Mouse (Mus musculus) testis, postnatal 14 days (tissue): Measurements from ENCODE around the gene Tmprss2.
A peak's percentile ranks its signal among the peaks of the same experiment; 100 is the strongest.

Source experiments
- DNase-seq: peaks from one replicate; pipeline ENCODE4 v3.0.0; 2021; ENCODE audit warnings: low spot score

The Tmprss2 gene

DNA sequence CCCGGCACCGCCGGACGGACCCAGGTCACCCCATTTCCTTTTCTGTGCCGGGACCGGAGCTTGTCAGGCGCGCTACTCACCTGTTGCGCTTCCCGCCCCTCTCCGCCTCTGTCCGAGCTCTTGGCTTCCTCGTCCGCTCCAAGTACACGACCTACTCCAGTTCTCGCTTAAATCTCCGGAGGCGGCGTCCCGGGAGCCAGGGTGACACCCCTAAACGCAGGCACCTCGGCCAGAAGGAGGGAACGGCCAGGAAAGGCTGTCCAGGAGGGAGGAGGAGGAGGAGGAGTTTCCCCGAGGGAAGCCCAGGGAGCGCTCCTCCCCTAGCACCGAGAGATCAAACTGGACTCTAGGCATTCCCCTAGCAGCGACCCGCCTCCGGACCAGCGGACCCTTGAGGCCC lies at the start of gene Tmprss2:
Gene Tmprss2 (minus strand): TSS at position 257 of the 400 bp plus-strand sequence.
- DNase-seq, result peak; percentile 29

DNA sequence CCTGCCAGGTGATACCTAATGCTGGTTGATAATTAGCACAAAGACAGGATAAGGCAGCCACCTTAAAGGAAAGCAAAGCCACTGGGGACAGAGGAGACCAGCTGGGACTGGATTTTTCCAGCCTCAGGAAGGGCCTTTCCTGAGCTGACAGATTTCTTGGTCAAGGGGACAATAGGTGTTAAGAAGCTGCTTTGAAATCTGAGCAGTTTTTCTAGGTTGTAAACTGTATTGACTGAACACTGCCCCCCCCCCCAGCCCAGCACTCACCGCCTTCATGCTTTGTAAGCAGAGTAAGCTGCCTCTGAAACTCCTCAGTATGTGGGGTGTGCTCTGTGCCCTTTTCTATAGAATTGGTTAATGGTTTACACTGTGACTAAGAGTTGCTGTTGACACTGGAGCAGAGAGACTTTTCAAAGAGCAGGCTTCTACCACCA lies 48.2 kb upstream of the Tmprss2 start:
- DNase-seq, result no peak

DNA sequence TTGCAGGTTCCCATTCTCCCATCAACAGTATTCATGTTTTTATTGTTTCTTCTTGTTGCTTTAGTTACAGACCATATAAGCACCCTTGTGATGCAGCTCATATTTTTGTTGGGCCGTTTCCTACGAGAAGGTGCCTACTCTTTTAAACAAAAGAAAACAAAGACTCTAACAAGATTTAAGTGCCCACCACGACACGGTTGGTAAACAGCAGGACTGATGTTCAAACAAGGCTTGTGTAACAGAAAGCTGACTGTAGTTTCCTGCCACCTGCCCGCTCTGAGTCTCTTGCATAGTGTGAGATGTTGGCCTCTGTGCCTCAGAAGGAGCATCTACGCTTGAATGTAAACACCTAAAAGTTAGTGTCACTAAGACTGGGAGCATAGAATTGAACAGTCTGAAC lies 47.5 kb upstream of the Tmprss2 start:
- no peak for DNase-seq

DNA sequence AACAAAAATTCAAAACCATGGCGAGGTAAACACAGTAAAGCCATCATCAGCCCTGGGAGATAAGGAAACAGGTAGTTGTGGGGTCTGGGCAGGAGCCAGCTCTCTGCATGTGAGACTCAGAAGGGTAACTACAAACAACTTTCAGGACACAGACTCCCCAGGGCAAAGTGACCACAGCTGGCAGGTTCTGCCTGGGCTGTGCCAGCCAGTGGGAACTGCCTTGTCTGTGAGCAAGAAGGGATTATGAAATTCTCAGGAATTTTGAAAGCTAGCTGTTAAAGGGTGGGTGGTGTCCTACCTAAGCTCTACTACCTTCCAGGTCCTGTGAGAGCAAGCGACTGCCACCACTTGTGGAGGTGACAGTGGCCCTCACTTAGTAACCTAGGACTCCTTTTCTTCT lies 44.8 kb upstream of the Tmprss2 start:
- DNase-seq, result no peak

DNA sequence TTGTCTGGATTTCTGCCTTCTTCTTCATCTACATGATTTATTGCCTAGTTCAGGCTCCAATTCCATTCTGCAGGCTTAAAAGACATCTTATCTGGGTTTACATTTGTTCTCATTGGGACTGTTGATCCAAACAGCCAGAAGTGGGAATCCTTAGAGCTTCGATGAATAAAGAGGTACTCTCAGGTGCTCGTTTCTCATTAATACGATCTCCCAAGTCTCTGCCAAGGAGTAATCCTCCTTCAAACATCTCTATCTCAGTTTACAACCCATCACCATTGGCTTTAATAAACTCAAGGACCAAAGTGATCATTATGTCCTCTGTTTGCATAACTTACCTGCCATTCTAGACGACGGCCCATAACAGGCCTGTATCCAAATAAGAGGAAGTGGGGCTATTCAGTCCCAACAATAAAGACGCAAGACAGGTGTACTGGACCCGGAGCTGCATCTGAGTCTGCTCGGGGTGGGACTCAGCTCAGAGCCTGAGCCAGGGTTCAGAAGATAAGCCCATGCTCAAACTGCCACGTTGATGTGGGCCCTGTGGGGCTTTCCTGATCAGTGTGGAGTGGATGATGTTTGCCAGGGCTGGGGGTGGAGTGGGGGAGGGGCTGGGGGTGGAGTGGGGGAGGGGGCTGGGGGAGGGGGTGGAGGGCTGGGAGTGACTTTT lies 38.7 kb upstream of the Tmprss2 start:
- no peak for DNase-seq

DNA sequence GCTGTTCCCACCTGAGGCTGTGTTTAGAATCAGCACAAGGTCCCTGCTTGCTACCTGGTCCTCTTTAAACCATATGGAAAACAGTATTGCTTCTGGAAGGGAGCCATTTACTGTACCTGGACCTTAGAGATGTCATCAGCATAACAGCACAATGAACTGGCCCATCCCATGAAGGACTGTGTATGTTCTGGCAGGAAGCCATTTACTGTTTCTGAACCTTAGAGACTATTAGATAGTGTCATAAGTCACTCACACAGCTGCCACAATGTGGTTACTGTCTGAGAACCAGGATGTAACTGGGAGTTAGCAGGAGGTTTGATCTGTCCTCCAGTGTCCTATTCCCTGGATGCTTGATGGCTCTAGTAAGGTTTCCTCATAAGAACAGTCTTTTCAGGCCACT lies 33.7 kb upstream of the Tmprss2 start:
- no peak for DNase-seq

DNA sequence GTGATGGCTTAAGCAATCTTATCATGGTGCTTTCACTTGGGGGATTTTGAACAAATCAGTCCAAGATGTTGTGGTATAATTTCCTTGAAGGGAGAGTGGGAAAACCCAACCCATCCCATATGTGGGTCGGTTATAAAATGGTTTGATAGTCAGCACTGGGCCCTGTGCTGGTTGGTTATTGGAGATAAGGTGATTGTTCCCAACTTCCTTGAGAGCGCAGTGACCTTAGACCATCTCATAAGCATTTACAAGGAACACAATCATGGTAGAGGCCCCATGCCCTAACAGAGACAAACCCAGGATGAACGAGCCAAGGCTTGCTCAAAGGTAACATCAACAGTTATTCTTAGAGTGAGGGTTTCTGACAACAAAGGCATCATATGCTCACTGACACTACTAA lies 28.6 kb upstream of the Tmprss2 start:
- DNase-seq, result no peak

DNA sequence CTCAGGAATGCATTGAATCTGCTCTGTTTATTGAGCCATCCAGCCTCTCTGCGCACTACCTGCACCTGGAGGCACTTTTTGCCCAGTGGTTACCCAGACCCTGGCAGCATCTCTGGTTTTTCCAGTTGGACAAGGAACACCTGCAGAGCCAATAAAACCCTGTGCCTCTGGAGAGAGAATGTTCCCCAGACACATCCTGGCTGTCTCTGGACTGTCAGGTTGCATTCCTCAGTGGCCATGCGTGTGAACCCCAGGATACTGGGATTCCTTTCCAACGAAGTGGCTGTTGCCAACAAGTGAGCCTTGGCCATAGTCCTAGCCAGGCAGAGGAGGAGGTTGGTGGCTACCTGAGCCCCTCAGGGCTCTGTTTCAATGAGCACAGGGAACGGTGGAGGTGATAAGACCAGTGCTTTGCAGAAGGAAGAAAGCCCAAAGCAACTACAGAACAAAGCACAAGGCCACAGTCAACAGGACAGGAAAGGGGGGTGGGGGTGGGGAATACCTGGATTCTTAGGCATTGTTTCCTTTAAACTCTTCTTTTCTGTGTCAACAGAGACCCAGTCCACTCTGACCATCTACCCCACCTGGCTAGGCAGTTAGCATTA lies 22.0 kb upstream of the Tmprss2 start:
- no peak for DNase-seq

DNA sequence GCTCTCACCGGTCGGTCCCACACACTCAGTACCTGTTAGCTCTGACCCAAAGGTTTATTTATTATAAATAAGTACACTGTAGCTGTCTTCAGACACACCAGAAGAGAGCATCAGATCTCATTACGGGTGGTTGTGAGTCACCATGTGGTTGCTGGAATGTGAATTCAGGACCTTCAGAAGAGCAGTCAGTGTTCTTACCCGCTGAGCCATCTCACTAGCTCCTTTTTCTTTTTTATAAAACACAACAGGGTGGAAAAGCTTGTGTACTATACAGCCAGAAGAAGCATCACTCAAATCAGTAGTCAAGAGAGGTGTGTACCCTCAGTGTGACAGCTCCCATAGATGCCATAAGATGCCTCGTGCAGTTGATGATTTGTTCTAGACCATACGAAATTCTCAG lies 12.2 kb upstream of the Tmprss2 start:
- DNase-seq, result no peak

DNA sequence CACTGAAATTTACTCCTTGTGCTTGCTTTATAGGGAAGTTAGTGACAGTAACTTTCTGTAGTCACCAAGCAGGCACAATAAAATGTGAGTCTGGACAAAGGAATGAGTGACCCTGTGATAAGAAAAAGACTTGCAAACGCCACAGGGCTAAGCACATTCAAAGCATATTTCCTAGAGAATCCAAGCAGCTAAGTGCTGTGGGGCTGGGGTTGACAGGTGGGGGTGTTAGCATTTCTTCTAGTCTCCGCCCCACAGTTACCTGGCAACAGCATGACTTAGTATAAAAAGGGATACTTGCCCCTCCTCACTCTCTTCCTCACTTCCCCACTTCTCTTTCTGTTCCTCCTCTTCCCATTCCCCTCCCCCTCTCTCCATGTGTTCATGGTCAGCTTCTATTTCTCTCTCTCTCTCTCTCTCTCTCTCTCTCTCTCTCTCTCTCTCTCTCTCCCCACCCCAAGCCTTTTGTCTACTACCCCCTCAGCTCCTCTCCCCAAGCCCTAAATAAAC lies 11.4 kb upstream of the Tmprss2 start:
- DNase-seq, result no peak

DNA sequence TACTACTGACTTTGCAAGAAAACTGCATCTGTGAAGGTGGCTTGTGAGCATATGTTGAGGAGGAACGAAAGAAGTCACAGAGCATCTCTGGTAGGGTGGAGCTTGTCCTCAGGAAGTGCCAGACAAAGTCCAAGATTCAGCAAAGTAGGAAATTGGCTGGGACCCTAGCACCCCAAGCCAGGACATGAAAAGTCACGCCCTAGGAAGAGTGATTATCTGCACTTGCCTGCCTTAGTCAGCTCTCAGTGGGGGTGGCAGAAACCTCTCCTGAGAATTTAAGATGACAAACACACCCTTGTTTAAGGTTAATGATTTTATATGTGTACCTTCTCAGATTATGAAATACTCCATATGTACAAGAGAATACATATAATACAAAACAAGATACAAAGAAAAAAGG lies 7.3 kb upstream of the Tmprss2 start:
- no peak for DNase-seq

DNA sequence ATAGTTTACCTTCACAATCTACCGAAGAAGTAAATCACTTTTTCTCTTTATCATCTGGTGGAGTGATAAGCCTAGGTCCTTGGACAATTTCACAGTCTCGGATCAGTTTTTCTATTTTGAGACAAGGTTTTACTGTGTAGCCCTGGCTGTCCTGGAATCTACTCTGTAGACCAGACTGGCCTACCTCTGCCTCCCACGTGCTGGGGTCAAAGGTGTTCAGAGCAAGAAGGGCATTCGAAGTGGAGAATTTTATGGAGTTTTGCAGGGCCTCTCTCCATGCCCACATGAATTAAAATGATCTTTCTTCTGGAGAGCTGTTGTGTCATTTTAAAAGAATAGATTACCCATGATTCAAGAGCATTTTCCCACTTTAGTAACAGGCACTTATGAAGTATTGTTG lies 1.0 kb upstream of the Tmprss2 start:
- DNase-seq, result no peak

DNA sequence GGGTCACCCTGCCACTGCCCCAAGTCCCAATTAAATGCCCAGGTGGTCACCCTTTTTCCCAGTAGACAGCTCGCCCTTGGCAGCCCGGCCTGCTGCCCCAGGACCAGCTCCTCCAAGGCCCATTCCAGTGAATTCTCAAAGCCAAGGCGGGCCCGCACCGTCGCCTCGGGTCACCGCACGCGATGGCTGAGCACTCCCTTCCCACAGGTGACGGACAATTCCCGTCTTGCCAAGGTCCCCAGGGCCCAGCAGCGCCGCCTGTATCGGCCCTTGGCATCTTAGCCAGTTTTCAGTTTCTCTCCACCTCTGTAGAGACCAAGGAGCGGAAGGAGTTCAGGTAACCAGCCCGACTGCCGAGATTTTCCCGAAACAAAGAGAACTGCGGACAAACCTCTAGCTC lies 749 bp downstream of the Tmprss2 start:
- DNase-seq, result no peak

DNA sequence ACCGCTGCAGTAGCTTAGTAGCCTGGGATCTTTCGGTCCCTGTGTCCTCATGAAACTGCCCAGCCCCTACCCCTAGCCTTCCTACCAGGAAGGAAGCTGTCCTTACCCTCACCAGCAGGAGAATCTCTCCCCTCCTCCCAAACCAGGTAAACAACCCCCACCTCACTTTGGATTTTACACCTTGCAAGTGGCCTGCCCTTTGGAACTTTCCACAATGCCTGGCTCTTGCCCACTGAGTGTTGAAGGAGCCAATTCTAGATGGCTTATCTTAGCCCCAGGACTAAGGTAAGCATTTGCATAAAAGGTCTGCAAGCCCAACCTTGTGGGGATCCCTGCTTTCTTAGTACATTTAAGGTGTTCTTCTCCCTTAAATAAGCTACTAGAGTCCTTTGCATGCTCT lies 1.3 kb downstream of the Tmprss2 start:
- no peak for DNase-seq

DNA sequence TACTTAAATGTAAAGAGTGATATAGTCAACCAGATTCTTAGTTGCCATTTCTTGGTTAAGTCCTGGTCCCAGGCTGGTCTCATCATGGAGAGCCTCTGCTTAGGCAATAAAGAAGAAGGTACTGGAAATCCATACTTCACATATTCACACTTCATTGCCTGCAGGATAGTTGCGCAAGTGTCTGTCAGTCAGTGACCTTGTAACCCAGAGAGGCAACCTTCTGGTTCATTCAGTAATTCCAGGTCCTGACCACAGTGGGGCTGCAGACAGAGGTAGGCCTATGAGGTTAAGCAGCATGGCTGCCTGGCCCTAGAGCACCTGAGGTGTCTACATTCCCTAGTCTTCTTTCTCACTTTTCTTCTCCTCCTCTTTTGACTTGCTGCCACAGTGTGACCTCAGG lies 3.0 kb downstream of the Tmprss2 start:
- no peak for DNase-seq

DNA sequence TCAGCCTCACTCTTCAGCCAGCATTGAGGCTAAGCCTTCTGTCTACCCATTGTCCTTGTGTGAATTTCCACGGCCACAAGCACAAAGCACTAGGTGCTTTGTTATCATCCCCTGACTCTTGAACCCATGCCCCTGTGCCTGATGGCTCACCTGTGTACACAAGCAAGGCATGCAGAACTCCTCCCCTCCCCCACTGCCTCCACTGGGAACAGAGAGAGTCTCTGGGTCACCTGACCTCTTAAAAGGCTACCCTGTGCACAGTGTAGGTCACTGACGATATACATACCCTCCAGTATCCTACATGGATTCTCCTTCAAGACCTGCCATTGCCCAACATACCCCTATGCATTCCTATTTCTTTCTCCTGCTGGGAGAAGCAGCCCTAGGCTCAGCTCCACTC lies 4.2 kb downstream of the Tmprss2 start:
- no peak for DNase-seq

DNA sequence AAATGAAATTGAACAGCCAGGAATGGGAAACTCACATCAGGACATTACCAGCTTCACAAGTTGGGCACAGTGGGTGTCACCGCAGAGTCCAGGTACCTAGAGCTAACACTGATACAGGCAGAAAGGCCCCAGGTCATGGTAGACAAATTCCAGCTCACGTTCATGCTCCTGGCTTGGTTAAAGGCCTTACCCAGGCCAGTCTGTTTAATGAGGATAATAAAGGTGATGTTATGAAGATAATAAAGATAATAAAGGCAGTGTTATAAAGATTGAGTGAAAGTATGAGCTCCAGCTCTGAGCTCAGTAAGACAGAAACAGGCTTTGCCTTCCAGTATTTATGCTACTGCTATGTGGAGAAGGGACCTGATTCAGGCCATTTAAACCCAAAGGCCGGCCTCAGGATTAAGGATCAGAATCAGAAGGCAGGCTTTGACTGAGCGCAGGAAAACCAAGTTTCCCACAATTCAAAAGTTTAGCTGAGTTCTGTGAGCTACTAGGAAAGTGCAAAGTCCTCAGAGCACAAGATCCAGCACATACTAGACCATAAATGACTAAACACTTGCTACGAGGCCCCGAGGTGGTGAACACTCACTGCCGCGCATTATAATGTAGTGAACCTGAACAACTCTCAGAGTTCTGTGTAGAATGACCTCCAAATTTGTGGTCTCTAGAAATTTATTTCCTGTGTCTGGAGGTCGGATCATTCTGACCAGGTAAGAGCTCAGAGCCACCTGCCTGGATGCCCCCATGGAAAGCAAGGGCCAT lies 4.9 kb downstream of the Tmprss2 start:
- no peak for DNase-seq

DNA sequence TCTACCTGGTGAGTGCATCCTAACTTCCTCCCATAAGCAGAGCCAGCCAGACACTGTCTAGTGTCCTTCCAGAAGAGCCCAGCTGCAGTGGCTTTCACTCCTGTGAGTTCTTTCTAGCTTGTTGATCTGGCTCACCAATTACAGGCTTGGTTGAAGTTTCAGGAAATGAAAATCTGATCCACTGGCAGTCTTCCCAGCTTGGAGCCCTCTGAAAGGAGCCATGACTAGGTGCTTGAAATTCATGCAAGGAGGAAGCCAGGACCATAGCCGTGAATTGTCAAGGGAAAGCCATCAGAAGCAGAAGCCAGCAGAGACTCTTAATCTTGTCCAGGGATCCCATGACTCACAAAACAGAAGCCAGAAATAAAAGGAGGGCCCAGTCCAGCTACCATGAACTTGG lies 8.7 kb downstream of the Tmprss2 start:
- no peak for DNase-seq

DNA sequence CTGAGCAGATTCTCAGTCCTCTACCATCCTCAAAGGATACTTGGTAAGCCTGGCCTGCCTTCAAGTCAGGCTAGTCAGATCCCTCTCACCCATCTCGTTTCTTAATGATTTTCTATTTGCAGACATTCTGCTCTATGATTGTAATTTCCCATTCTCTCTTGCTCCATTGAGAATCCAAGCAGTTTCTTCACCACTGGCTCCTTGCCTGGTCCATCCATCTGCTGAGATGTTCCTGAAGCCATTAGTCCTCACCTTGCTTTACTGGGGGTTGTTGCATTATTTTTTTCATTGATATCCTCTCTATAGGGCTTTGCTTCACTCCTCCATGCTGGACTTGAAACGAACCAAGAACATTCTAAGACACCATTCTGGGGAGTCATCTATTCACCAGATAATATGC lies 10.4 kb downstream of the Tmprss2 start:
- DNase-seq, result no peak

DNA sequence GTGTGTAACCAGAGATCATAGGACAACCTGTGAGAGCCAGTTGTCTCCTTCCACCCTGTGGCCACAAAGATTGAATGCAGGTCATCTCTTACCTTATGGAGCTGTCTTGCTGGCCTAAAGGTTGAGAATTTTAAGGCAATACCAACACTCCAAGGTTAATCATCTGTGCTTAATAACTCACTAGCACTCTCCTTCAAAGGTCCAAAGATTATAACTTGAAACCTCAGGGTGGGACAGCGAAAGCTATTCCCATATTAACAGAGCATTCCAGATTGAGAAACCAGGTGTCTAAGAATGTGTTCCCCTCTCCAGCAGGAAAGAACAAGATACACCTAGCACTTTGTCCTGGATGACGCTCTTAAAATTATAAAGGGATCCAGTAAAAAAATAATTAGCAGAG lies 12.9 kb downstream of the Tmprss2 start:
- no peak for DNase-seq

DNA sequence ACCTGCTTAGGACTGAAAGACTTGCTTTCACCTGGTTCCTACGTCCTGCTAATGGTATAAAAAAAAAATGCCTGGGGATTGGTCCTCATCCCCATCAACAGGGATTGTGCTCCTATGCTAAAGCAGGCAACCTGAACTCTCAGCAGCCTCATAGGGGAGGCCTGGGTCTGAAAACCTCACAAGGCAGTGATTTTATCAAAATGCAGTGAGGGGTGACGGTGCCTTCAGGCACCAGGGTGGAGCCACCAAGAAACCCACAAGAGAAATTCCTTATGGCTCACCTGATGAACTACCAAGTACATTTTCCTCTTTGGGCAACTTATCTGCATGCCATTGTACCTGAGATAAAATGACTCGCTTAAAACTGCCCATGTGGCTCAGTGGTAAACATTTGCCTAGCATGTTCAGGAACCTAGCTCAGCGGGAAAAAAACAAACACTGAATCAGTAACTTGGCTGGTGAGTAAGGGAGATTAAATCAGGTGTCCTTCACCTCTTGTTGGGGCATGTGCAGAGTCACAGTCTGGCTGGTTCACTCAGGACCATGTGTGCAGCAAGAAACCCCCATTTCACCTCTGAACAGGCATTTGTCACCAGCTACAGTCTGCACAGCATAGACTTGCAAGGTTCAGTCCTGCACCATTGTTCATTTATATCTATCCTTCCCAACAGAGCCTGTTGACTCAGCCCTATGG lies 17.0 kb downstream of the Tmprss2 start:
- DNase-seq, result no peak

DNA sequence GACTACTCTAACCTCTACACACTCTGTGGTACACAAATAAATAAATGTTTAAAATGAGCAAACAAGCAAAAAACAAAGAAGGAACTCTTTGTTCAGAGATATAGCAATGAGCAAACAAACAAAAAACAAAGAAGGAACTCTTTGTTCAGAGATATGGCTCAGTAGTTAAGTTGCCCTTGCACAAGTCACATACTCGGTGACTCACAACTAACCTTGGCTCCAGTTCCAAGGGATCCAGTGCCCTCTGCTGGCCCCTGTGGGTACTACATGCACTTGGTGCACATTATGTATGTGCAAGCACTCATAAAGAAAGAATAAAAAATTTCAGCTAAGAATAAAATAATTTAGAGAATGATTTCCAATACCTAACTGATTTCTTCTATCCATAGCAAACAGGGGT lies 17.9 kb downstream of the Tmprss2 start:
- peak; percentile 71 for DNase-seq

DNA sequence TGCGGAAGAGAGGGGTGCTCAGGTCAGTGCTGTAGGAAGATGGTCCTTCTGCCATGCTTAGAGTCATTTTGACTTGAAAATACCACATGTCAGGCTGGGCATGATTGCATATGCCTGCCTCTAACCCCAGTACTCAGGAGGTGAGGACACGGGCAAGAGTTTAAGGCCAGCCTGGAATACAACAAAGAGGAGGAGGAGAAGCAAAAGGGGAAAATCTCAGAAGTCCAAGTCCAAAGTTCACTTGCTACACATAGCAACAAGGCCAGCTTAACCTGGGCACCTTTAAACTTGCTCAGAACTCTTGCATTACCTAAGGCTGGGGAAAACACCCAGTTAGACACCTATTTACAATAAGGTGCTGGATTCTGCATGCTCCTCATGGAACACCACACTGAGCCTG lies 19.5 kb downstream of the Tmprss2 start:
- DNase-seq, result no peak
